14 mouse cellular contexts compared by ENCODE assay signal in the genomic region with DNA sequence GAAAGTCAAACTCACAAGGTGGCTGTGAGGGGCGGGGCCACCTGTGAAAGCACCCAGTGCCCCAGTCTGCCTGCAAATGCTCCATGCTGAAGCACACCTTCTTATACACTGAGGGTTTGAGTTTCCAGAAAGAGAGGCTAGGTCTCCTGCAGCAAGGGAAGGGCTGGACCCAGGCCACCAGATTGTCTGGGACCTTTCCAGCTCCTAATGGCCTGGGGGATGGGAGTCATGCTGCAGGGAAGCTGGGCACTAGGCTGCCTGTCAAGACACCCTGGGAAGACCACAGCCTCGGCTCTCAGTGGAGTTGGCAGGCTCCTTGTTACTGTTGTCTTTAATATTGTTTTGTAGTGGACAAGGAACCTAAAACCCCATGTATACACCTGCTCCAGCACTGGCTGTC. TPM values are rescaled to one million over a fixed set of nuclear protein-coding genes. Genes with fewer than 3 reads are reported as not detected.
DNase-seq lines count a peak whose midpoint lies in the region; TF ChIP-seq lines count a peak whose summit lies in the region.
"Had no signal": no experiment of that assay in that cellular context is flagged by ENCODE, and none has a peak within 500 bp of the region (broad histone marks: within the 10 kb centered on the region; RNA-seq: fewer than 3 reads in every experiment).

No protein-coding gene starts in this region.

- peaks cover 11% of the 10 kb centered on the region for H3K4me1 ChIP-seq in heart, adult 2 months (ENCODE audit: control insufficient read depth, insufficient read depth, low read length)

- no peak for TF ChIP-seq POLR2A in heart, adult 2 months (IDR thresholded peaks at IDR 0.05; ENCODE audit: insufficient read depth, low read depth, low read length)

- no peaks in the 10 kb centered on the region for H3K27me3 ChIP-seq in heart, adult 2 months (ENCODE audit: control insufficient read depth, insufficient read depth, low read length)

- H3K9ac ChIP-seq in heart, adult 2 months (ENCODE audit: low read depth, low read length), result peak overlapping the region; percentile 2

- peak; percentile 29 for DNase-seq in adrenal gland, postnatal 10 days
- DNase-seq in adrenal gland, adult 18-20 months (ENCODE audit: low spot score in 2 of 2), result no peak
- peak; percentile 51 to 59 for DNase-seq in heart, adult 2 months
- DNase-seq in heart, postnatal 25 days (ENCODE audit: low spot score), result no peak
- peak; percentile 57 for DNase-seq in Muller cell, postnatal 12 days (ENCODE audit: inconsistent ontology term)
- peak; percentile 39 to 46 for DNase-seq in heart, postnatal 36 days
- DNase-seq in kidney, adult 18-20 months, result no peak
- DNase-seq in layer of hippocampus, adult 9-11 months, result no peak
- DNase-seq: adrenal gland, postnatal 14 days; kidney, postnatal 10 days; lung, adult 2 months; thymus, postnatal 14 days had no signal

- H3K4me3 ChIP-seq in heart, adult 2 months, result no peak overlapping the region

- H3K79me2 ChIP-seq in heart, adult 2 months (replicated peaks; ENCODE audit: control insufficient read depth, insufficient read depth, low read length), result peaks cover 6% of the 10 kb centered on the region; the same call in 1 of the 2 replicates

- intact Hi-C loops in heart, adult 2 months (cut with DNase I), result no loop called here
- intact Hi-C loops in heart, postnatal 25 days (cut with DNase I), result no loop called here
- intact Hi-C loops in heart, postnatal 36 days (cut with DNase I), result loop anchor here (5.0 kb wide), 1 partner anchor 121 kb away; a partner anchor contains a TSS

- 52% methylated on average over 2 of the region's 2 CpGs for WGBS in heart, adult 2 months

- no peak for TF ChIP-seq CTCF in heart, adult 2 months (IDR thresholded peaks at IDR 0.05)

- TF ChIP-seq EP300 in heart, adult 2 months (IDR thresholded peaks at IDR 0.05; ENCODE audit: insufficient read depth, low read depth, low read length), result 0 out of 2 replicates have a peak, but pooled peaks have one; percentile 24

- peak overlapping the region; percentile 91 for H3K27ac ChIP-seq in heart, adult 2 months

- H3K36me3 ChIP-seq in heart, adult 2 months (ENCODE audit: control insufficient read depth, insufficient read depth, low read length), result no peaks in the 10 kb centered on the region

RNA-seq across cellular contexts. Expression of a gene that starts 8.3 kb away (rescaled TPM):
- total RNA-seq in adrenal gland, postnatal 10 days (2021), result 10 to 100 TPM; 26.5 to 26.6 TPM
- 10 to 100 TPM; 40.8 to 56.7 TPM for total RNA-seq in adrenal gland, adult 18-20 months (2021)
- 10 to 100 TPM; 59.9 to 66.0 TPM for total RNA-seq in heart, adult 2 months (2021)
- 64.6 and 91.3 TPM in 2 replicates for polyA plus RNA-seq in heart, adult 2 months (2012; rRNA removed)
- 10 to 100 TPM; 57.6 to 59.3 TPM for total RNA-seq in heart, postnatal 25 days (2021)
- 10 to 100 TPM; 53.9 to 62.9 TPM for total RNA-seq in heart, postnatal 36 days (2021)

RNA-seq across cellular contexts. Expression of a gene that starts 24.1 kb away (rescaled TPM):
- 1 to 10 TPM; 7.4 to 9.2 TPM for total RNA-seq in adrenal gland, postnatal 10 days (2021)
- total RNA-seq in adrenal gland, adult 18-20 months (2021), result 10 to 100 TPM in 1 of 2 experiments, 1 to 10 TPM in 1; 7.7 to 17.3 TPM
- 1 to 10 TPM; 6.8 to 7.2 TPM for total RNA-seq in heart, adult 2 months (2021)
- 17.1 and 22.0 TPM in 2 replicates for polyA plus RNA-seq in heart, adult 2 months (2012; rRNA removed)
- total RNA-seq in heart, postnatal 25 days (2021), result 1 to 10 TPM; 8.6 to 9.4 TPM
- 10 to 100 TPM in 1 of 2 experiments, 1 to 10 TPM in 1; 7.9 to 10.6 TPM for total RNA-seq in heart, postnatal 36 days (2021)
- total RNA-seq: neutrophil, adult 5-6 weeks had no signal

RNA-seq across cellular contexts. Expression of a gene that starts 35.2 kb away (rescaled TPM):
- total RNA-seq in adrenal gland, postnatal 10 days (2021), result 10 to 100 TPM; 73.9 to 77.2 TPM
- total RNA-seq in adrenal gland, adult 18-20 months (2021), result 10 to 100 TPM; 42.9 to 56.4 TPM
- total RNA-seq in heart, adult 2 months (2021), result 10 to 100 TPM; 25.1 to 30.8 TPM
- polyA plus RNA-seq in heart, adult 2 months (2012; rRNA removed), result 43.3 and 51.5 TPM in 2 replicates
- total RNA-seq in heart, postnatal 25 days (2021), result 10 to 100 TPM; 35.7 to 39.4 TPM
- 10 to 100 TPM; 32.6 to 36.1 TPM for total RNA-seq in heart, postnatal 36 days (2021)

RNA-seq across cellular contexts. Expression of a gene that starts 43.5 kb away (rescaled TPM):
- total RNA-seq in adrenal gland, postnatal 10 days (2021), result under 1 TPM in 1 of 2 experiments, not detected in 1; 0.30 TPM
- not detected for total RNA-seq in adrenal gland, adult 18-20 months (2021)
- total RNA-seq in heart, adult 2 months (2021), result under 1 TPM in 1 of 2 experiments, not detected in 1; 0.21 TPM
- polyA plus RNA-seq in heart, adult 2 months (2012; rRNA removed), result 0.09 and 0.33 TPM in 2 replicates
- total RNA-seq in heart, postnatal 25 days (2021), result not detected
- total RNA-seq in heart, postnatal 36 days (2021), result not detected
- total RNA-seq: megakaryocyte progenitor cell, adult 5-6 weeks; neutrophil, adult 5-6 weeks had no signal

RNA-seq across cellular contexts. Expression of a gene that starts 46.0 kb away (rescaled TPM):
- total RNA-seq in adrenal gland, postnatal 10 days (2021), result 10 to 100 TPM; 20.2 to 59.7 TPM
- total RNA-seq in adrenal gland, adult 18-20 months (2021), result 1 to 10 TPM; 5.0 to 8.6 TPM
- total RNA-seq in heart, adult 2 months (2021), result 100 to 1,000 TPM; 114 to 136 TPM
- 273 and 340 TPM in 2 replicates for polyA plus RNA-seq in heart, adult 2 months (2012; rRNA removed)
- total RNA-seq in heart, postnatal 25 days (2021), result 100 to 1,000 TPM; 124 to 136 TPM
- total RNA-seq in heart, postnatal 36 days (2021), result 100 to 1,000 TPM; 137 to 148 TPM
- total RNA-seq: megakaryocyte progenitor cell, adult 5-6 weeks; neutrophil, adult 5-6 weeks had no signal

Comparison
In these comparisons a context has a peak if more than half of its experiments do, and no peak if none do; other contexts are left out.
1. DNase-seq: peak in adrenal gland, postnatal 10 days (single experiment), heart, adult 2 months (2 of 2), Muller cell, postnatal 12 days (single experiment) and heart, postnatal 36 days (2 of 2); none in adrenal gland, adult 18-20 months (0 of 2), heart, postnatal 25 days (single experiment), kidney, adult 18-20 months (single experiment) and layer of hippocampus, adult 9-11 months (single experiment).